Comparison of ENCODE assay signal across 8 mouse cellular contexts in the genomic region with DNA sequence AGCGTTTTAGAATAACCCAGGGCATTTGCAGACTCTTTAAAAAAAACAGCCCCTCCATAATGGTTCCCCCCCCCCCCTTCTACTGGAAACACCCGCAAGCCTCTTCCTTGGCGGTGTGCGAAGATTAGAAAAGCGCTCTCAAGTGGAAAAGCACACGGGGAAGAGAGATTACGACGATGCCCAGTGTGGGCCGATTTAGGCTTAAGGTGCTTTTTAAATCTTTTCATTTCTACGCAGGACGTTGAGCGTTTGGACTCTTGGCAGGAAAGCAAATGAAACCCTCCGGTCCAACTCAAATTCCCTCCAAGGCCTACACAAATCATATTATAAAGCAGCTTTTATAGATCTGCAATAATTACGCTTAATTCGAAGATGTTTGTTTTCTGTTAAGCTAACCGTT. TPM values are rescaled to one million over a fixed set of nuclear protein-coding genes. Genes with fewer than 3 reads are reported as not detected.
A peak's percentile ranks its signal among the peaks of the same experiment; 100 is the strongest.
DNase-seq lines count a peak whose midpoint lies in the region; ATAC-seq lines count a peak whose summit lies in the region.

No protein-coding gene starts in this region.

- peak overlapping the region; percentile 74 for H3K4me2 ChIP-seq in heart, embryonic 15.5 days
- H3K4me2 ChIP-seq in embryonic facial prominence, embryonic 11.5 days (ENCODE audit: low read depth, low read length): peak overlapping the region; percentile 53
- H3K4me2 ChIP-seq in hindbrain, embryonic 16.5 days (ENCODE audit: low read length): peak overlapping the region; percentile 56
- peak overlapping the region; percentile 62 for H3K4me2 ChIP-seq in midbrain, embryonic 13.5 days (replicated peaks)

- no peaks in the 10 kb centered on the region for H3K36me3 ChIP-seq in heart, embryonic 15.5 days
- H3K36me3 ChIP-seq in embryonic facial prominence, embryonic 11.5 days (replicated peaks; ENCODE audit: control insufficient read depth, insufficient read depth, low read depth, low read length): no peaks in the 10 kb centered on the region
- H3K36me3 ChIP-seq in hindbrain, embryonic 16.5 days (ENCODE audit: control insufficient read depth, insufficient read depth, low read length): no peaks in the 10 kb centered on the region
- H3K36me3 ChIP-seq in midbrain, embryonic 13.5 days: no peaks in the 10 kb centered on the region

- no peaks in the 10 kb centered on the region for H3K9me3 ChIP-seq in heart, embryonic 15.5 days (replicated peaks)
- no peaks in the 10 kb centered on the region for H3K9me3 ChIP-seq in embryonic facial prominence, embryonic 11.5 days (replicated peaks; ENCODE audit: control insufficient read depth, low read length)
- H3K9me3 ChIP-seq in hindbrain, embryonic 16.5 days (ENCODE audit: control insufficient read depth, low read length): no peaks in the 10 kb centered on the region
- H3K9me3 ChIP-seq in midbrain, embryonic 13.5 days: no peaks in the 10 kb centered on the region

- WGBS in heart, embryonic 15.5 days: 23% methylated on average over 16 of the region's 16 CpGs
- 13% methylated on average over 16 of the region's 16 CpGs for WGBS in embryonic facial prominence, embryonic 11.5 days
- 10% methylated on average over 16 of the region's 16 CpGs for WGBS in hindbrain, embryonic 16.5 days
- 5% methylated on average over 16 of the region's 16 CpGs for WGBS in midbrain, embryonic 13.5 days

- no peak for DNase-seq in heart, postnatal 10 days
- DNase-seq in embryonic facial prominence, embryonic 11.5 days (ENCODE audit: low spot score): no peak
- DNase-seq in MN1 (ENCODE audit: low spot score): no peak
- no peak for DNase-seq in gastrocnemius, adult 8-10 months (ENCODE audit: low spot score in 2 of 2)
- DNase-seq in frontal cortex, postnatal 36 days (ENCODE audit: low spot score in 2 of 2): no peak

- peaks cover 13% of the 10 kb centered on the region for H3K4me1 ChIP-seq in heart, embryonic 15.5 days (replicated peaks)
- no peaks in the 10 kb centered on the region; the same call in 1 of the 2 replicates for H3K4me1 ChIP-seq in embryonic facial prominence, embryonic 11.5 days (ENCODE audit: control insufficient read depth, insufficient read depth, low read length)
- H3K4me1 ChIP-seq in hindbrain, embryonic 16.5 days (ENCODE audit: control insufficient read depth, insufficient read depth, low read depth, low read length): peaks cover 22% of the 10 kb centered on the region
- H3K4me1 ChIP-seq in midbrain, embryonic 13.5 days (replicated peaks): peaks cover 60% of the 10 kb centered on the region

- H3K4me3 ChIP-seq in heart, embryonic 15.5 days: peak overlapping the region; percentile 43
- no peak overlapping the region for H3K4me3 ChIP-seq in embryonic facial prominence, embryonic 11.5 days (ENCODE audit: low read depth, low read length)
- H3K4me3 ChIP-seq in hindbrain, embryonic 16.5 days (ENCODE audit: low read length): peak overlapping the region; percentile 30
- H3K4me3 ChIP-seq in midbrain, embryonic 13.5 days (replicated peaks): peak overlapping the region; percentile 35

- H3K9ac ChIP-seq in heart, embryonic 15.5 days: no peak overlapping the region
- H3K9ac ChIP-seq in embryonic facial prominence, embryonic 11.5 days (replicated peaks; ENCODE audit: low read length): 0 out of 2 replicates have a peak overlapping the region, but pooled peaks have one; percentile 11
- peak overlapping the region; percentile 29; the same call in 1 of the 2 replicates for H3K9ac ChIP-seq in hindbrain, embryonic 16.5 days (ENCODE audit: low read depth, low read length)
- H3K9ac ChIP-seq in midbrain, embryonic 13.5 days (replicated peaks): peak overlapping the region; percentile 8; the same call in 1 of the 2 replicates

- ATAC-seq in heart, embryonic 15.5 days (replicated peaks; ENCODE audit: insufficient number of reproducible peaks, insufficient read depth, low FRiP score, low read depth): no peak
- ATAC-seq in embryonic facial prominence, embryonic 11.5 days (replicated peaks; ENCODE audit: insufficient number of reproducible peaks, low FRiP score, low TSS enrichment, low read depth): no peak
- ATAC-seq in hindbrain, embryonic 16.5 days: no peak
- ATAC-seq in midbrain, embryonic 13.5 days: no peak

- 0 out of 2 replicates have a peak, but pooled peaks cover 8% of the 10 kb centered on the region for H3K27me3 ChIP-seq in heart, embryonic 15.5 days
- no peaks in the 10 kb centered on the region for H3K27me3 ChIP-seq in embryonic facial prominence, embryonic 11.5 days (ENCODE audit: control insufficient read depth, insufficient read depth, low read length)
- no peaks in the 10 kb centered on the region for H3K27me3 ChIP-seq in hindbrain, embryonic 16.5 days (replicated peaks; ENCODE audit: control insufficient read depth, insufficient read depth, low read length)
- H3K27me3 ChIP-seq in midbrain, embryonic 13.5 days: peaks cover 3% of the 10 kb centered on the region; the same call in 1 of the 2 replicates

- intact Hi-C loops in heart, postnatal 10 days (cut with DNase I): no loop called here

- peak overlapping the region; percentile 1; the same call in 1 of the 2 replicates for H3K27ac ChIP-seq in heart, embryonic 15.5 days
- H3K27ac ChIP-seq in embryonic facial prominence, embryonic 11.5 days (replicated peaks; ENCODE audit: low read depth, low read length): peak overlapping the region; percentile 65; the same call in 1 of the 2 replicates
- H3K27ac ChIP-seq in hindbrain, embryonic 16.5 days (ENCODE audit: low read depth, low read length): 0 out of 2 replicates have a peak overlapping the region, but pooled peaks have one; percentile 6
- peak overlapping the region; percentile 56 for H3K27ac ChIP-seq in midbrain, embryonic 13.5 days

RNA-seq across cellular contexts. Expression of gene Axin2, which starts 29.6 kb away (rescaled TPM):
- polyA plus RNA-seq in heart, embryonic 15.5 days (2015; fragmentation: Nextera tagmentation; extraction: Ambion mirVana): 1.7 and 2.3 TPM in 2 replicates
- total RNA-seq in heart, postnatal 10 days (2021): 1 to 10 TPM; 5.4 to 6.0 TPM
- 15.3 and 15.9 TPM in 2 replicates for polyA plus RNA-seq in embryonic facial prominence, embryonic 11.5 days (2014; fragmentation: Nextera tagmentation; extraction: Ambion mirVana)
- polyA plus RNA-seq in hindbrain, embryonic 16.5 days (2015; fragmentation: Nextera tagmentation; extraction: Ambion mirVana): 7.2 and 7.7 TPM in 2 replicates
- 15.4 and 17.2 TPM in 2 replicates for polyA plus RNA-seq in midbrain, embryonic 13.5 days (2015; fragmentation: Nextera tagmentation; extraction: Ambion mirVana)
- total RNA-seq in gastrocnemius, adult 8-10 months (2022): 10 to 100 TPM in 2 of 4 experiments, 1 to 10 TPM in 2; 7.4 to 13.8 (median 10.0) TPM

Comparison
In these comparisons a context has a peak if more than half of its experiments do, and no peak if none do; other contexts are left out.
1. H3K27ac ChIP-seq: peak in every context shown above with its lines; median percentile 65 in embryonic facial prominence, embryonic 11.5 days; 56 in midbrain, embryonic 13.5 days; 6 in hindbrain, embryonic 16.5 days; 1 in heart, embryonic 15.5 days.